Mouse (Mus musculus): ENCODE measurements around the gene 4930578G10Rik. TPM values are rescaled to one million over a fixed set of nuclear protein-coding genes. Genes with fewer than 3 reads are reported as not detected.

Gene 4930578G10Rik
- not detected for polyA plus RNA-seq (2015; fragmentation: Illumina TruSeq; extraction: RNeasy Lipid Tissue Mini Kit (QIAGEN cat#74804); ENCODE audit: insufficient read depth, low replicate concordance)

DNA sequence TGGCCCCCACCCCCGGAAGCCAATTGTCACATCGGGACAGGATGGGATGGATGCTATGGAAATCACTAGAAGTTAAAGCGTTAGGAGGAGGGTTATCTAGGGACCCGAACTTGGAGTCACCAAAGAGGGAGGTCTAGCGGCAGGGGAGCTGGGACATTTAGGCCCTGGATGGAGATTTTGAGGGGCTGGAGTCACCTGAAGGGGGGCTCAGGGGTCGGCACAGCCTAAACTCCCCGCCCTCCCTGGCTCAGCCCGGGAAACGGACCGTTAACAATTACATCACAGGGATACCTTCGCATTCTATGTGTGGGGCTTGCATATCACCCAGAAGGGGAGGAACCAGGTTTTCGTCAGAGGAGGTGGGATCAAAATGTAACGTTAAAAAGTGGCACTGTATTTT lies at the start of gene 4930578G10Rik:
Gene 4930578G10Rik (plus strand): TSS at position 301 of the 400 bp plus-strand sequence.

GRCm38 (mm10) chr4:42756477-42756876 lies 21.1 kb downstream of the 4930578G10Rik start, which contains the start of gene Ccl19:
TSS of gene Ccl19 (minus strand) at chr4:42756577.

GRCm38 (mm10) chr4:42773893-42774292 lies 38.5 kb downstream of the 4930578G10Rik start, which contains the start of gene Ccl21a:
TSS of gene Ccl21a (minus strand) at chr4:42773993.

DNA sequence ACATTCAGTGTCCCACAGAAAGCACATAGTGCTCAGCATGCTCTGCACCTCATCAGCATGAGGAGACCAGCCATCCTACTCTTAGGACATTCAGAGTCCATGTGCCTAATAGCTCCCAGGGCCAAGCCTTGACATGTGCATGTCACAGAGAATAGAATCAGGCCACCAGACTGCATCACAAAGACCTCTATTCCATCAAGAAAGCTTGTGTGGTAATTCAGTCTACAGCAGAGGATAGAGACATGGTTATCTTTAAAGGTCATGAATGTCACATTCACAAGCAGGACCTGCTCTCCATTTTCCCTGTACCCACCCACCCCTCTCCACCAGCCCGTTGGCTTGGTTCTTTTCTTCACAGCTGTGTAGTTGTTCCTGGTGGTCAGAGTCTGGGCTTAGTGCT lies 118.4 kb downstream of the 4930578G10Rik start, which contains the start of gene Fam205a1:
Gene Fam205a1 (minus strand): TSS at position 101 of the 400 bp plus-strand sequence.

GRCm38 (mm10) chr4:42856671-42857070 lies 121.3 kb downstream of the 4930578G10Rik start, which contains the start of gene Gm12394:
TSS of gene Gm12394 (minus strand) at chr4:42856771.

GRCm38 (mm10) chr4:42874134-42874533 lies 138.8 kb downstream of the 4930578G10Rik start, which contains the start of gene Fam205c:
TSS of gene Fam205c (minus strand) at chr4:42874234.

Other genes with a start within 250 kb of the 4930578G10Rik start
- gene Fam205a2, start 207.4 kb upstream of the 4930578G10Rik start, polyA plus RNA-seq (2015; fragmentation: Illumina TruSeq; extraction: RNeasy Lipid Tissue Mini Kit (QIAGEN cat#74804); ENCODE audit: insufficient read depth, low replicate concordance): not detected
- not detected for gene Gm10591, start 123.3 kb upstream of the 4930578G10Rik start, polyA plus RNA-seq (2015; fragmentation: Illumina TruSeq; extraction: RNeasy Lipid Tissue Mini Kit (QIAGEN cat#74804); ENCODE audit: insufficient read depth, low replicate concordance)
- 93.8 TPM for gene Gm2564, start 105.8 kb upstream of the 4930578G10Rik start, polyA plus RNA-seq (2015; fragmentation: Illumina TruSeq; extraction: RNeasy Lipid Tissue Mini Kit (QIAGEN cat#74804); ENCODE audit: insufficient read depth, low replicate concordance)
- gene Ccl27b, start 80.3 kb upstream of the 4930578G10Rik start, polyA plus RNA-seq (2015; fragmentation: Illumina TruSeq; extraction: RNeasy Lipid Tissue Mini Kit (QIAGEN cat#74804); ENCODE audit: insufficient read depth, low replicate concordance): not detected
- not detected for gene Il11ra2, start 73.7 kb upstream of the 4930578G10Rik start, polyA plus RNA-seq (2015; fragmentation: Illumina TruSeq; extraction: RNeasy Lipid Tissue Mini Kit (QIAGEN cat#74804); ENCODE audit: insufficient read depth, low replicate concordance)
- gene Ccl19, start 21.0 kb downstream of the 4930578G10Rik start, polyA plus RNA-seq (2015; fragmentation: Illumina TruSeq; extraction: RNeasy Lipid Tissue Mini Kit (QIAGEN cat#74804); ENCODE audit: insufficient read depth, low replicate concordance): 137 TPM
- gene Ccl21a, start 38.4 kb downstream of the 4930578G10Rik start, polyA plus RNA-seq (2015; fragmentation: Illumina TruSeq; extraction: RNeasy Lipid Tissue Mini Kit (QIAGEN cat#74804); ENCODE audit: insufficient read depth, low replicate concordance): 506 TPM
- 0.07 TPM for gene Fam205a1, start 118.3 kb downstream of the 4930578G10Rik start, polyA plus RNA-seq (2015; fragmentation: Illumina TruSeq; extraction: RNeasy Lipid Tissue Mini Kit (QIAGEN cat#74804); ENCODE audit: insufficient read depth, low replicate concordance)
- not detected for gene Gm12394, start 121.2 kb downstream of the 4930578G10Rik start, polyA plus RNA-seq (2015; fragmentation: Illumina TruSeq; extraction: RNeasy Lipid Tissue Mini Kit (QIAGEN cat#74804); ENCODE audit: insufficient read depth, low replicate concordance)
- gene Fam205c, start 138.7 kb downstream of the 4930578G10Rik start, polyA plus RNA-seq (2015; fragmentation: Illumina TruSeq; extraction: RNeasy Lipid Tissue Mini Kit (QIAGEN cat#74804); ENCODE audit: insufficient read depth, low replicate concordance): not detected
- 2.0 TPM for gene Phf24, start 181.1 kb downstream of the 4930578G10Rik start, polyA plus RNA-seq (2015; fragmentation: Illumina TruSeq; extraction: RNeasy Lipid Tissue Mini Kit (QIAGEN cat#74804); ENCODE audit: insufficient read depth, low replicate concordance)
- 12.7 TPM for gene Dnajb5, start 214.3 kb downstream of the 4930578G10Rik start, polyA plus RNA-seq (2015; fragmentation: Illumina TruSeq; extraction: RNeasy Lipid Tissue Mini Kit (QIAGEN cat#74804); ENCODE audit: insufficient read depth, low replicate concordance)
- gene 1700022I11Rik, start 234.1 kb downstream of the 4930578G10Rik start, polyA plus RNA-seq (2015; fragmentation: Illumina TruSeq; extraction: RNeasy Lipid Tissue Mini Kit (QIAGEN cat#74804); ENCODE audit: insufficient read depth, low replicate concordance): not detected